Mouse (Mus musculus) CD8-positive naive resting alpha-beta T cell, adult 2 months (primary cell): Measurements from ENCODE around the gene Fndc3b.

Experiments used
- DNase-seq, 2 experiments: peaks; one replicate each; pipeline ENCODE4 v3.0.0; 2022; ENCODE audit warnings: low read depth in 2 of 2, low spot score in 2 of 2

Gene Fndc3b

DNA sequence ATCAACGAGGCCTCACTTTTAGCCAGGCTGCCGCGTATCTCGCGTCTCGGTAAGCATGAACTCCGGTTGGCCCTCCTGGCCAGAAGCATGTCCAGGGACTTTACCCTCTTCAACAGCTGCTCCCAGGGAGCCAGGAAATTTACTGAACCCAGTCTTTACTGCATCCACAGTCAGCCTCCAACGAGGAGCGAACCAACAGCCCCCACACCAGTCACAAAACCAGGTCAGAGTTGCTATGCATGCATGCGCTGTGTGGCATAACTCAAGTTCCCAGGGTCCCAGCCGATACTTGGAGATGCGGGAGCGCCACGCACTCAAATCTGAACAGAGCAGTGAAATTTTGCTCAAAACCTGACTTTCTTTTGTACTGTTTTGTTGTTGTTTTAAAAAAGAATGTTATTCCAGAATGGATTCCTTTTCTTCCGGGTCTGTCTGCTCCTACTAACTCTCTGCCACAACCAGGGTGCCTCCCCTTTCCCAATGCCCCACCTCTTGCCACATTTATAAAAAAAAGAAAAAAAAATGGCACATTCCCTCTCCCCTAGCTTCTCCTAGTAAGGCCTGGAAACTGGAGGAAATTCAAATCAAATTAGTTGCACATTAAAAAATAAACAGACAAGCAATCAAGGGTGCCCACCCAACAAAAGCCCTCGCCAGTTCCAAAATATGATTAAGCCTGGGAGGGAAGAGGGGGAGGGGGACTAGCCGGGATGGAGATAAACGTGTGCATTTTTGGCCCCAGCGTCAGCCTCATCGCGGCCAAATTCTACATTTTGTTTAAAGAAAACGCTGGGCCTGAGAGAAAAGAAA lies 1.8 kb downstream of the Fndc3b start:
- DNase-seq = no peak

DNA sequence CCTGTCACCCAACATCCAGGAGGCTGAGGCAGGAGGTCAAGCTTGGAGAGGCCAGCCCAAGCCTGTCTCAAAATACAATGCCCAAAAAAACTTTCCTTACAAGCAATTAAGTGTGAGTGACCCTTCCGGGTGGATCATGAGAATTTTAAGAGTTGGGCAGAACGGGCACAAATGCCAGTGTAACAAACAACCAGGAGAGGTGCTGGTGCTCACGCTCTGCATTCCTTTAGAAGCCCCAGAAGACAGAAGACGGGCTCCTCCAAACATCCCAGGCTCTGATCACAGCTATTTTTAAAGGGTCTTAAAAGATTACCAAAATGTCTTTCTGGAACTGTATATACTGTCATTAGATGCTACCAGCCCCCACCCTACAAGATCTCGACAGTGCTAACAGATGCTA lies 2.5 kb downstream of the Fndc3b start:
- no peak for DNase-seq

DNA sequence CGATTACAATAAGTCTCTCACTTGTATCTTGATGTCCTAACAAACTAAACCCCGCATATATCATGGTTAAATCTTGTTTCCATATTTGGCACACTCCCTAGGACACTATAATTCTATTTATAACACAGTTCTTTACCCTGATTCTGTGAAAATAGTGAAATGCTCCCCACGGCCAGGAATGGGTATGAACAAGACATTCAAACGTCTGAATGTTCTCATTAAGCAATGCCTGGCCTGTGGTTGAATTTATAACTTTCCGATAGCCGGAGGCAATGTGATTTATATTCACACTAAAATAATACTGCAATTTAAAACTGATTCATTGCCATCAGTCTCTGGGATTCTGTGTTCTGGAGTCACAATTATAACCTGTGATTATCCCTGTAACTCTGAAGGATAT lies 5.3 kb downstream of the Fndc3b start:
- no peak for DNase-seq

DNA sequence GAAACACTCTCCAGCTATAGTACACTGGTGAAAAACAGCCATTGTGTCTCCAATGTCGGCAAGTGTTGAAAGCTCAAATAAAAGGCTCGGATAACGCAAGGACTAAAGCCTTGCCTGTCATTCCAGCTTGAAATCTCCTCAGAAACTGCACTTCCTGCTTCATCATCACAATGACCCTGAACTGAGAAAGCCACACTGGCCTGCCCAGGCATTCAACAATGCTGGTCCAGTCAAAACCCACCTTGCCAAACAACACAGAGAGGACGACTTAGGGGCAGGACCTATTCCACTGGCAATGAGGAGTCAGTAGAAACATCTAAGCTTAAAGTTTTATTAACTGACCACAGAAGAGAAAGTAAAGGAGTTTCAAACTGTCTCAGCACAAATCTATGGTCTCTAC lies 6.1 kb downstream of the Fndc3b start:
- no peak for DNase-seq

DNA sequence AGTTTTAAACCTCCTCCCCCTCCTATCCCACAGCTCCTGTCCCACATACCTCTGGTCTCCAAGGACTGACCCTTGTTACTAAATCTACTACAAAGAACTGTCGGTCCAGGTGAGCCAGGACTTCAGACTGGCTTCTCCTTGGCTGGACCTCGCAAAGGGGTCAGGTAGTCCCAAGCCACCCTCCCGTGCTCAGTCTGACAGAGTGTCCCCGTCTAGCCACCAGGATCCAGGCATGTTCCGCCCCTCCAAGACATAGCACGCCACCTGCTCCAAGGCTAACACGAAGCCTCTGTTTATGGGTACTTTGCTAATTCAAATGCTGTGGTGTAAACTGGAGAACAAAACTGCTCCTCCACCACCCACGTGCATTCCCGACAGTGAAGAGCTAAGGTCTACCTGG lies 6.5 kb downstream of the Fndc3b start:
- DNase-seq = no peak

DNA sequence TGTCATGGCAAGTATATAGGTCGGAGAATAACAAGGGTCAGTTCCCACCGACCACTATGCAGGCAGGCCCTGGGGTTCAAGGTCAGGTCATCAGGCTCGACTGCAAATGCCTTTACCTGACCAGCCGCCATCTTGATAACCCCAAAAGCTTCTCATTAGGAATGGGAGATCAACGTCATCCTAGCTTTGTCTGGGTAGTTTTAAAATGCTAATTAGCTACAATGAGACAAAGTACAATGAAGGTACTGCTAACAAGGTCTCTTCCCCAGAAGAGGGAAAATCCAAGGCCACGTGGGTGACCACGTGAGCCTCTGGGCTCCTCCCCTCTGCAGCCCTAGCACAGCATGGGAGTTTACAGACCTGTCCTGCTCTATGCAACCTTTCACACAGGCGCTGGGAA lies 7.6 kb downstream of the Fndc3b start:
- DNase-seq = no peak

DNA sequence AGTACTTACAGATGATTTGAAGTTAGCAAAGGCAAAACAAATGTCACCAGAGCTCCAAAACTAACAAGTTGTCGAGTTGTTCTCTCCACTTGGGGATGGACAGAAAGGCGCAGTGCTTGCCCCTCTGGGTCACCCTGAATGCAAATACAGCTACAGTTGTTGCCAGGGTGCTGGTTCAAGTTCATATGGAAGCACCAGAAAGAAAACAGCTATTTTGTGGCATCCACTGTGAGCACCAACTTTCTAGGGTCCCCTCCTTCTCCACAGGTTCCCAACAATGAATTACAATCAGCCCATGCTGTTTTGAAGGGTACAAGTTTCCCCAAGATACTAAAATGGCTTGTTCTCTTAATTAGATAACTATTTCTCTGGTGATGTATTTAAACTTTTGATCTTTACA lies 8.0 kb downstream of the Fndc3b start:
- no peak for DNase-seq

DNA sequence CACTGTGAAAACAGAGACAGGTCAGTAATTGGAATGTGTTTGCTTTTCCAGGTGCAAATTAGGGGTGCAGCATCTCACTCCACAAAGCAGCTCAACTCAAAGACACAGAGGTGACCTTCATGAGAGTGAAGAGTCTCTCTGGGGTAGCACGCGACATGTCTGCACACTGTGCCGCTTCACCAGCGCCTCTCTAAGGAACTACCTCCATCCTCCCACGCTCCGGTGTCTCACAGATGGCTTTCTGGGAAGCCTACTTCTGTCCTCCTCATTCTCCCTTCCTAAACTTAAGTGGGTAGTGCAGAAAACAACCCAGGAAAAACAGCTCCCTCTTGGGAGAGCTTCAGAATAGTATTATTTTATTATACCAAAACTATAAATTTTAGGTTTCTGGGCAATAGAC lies 12.4 kb downstream of the Fndc3b start:
- DNase-seq = no peak

DNA sequence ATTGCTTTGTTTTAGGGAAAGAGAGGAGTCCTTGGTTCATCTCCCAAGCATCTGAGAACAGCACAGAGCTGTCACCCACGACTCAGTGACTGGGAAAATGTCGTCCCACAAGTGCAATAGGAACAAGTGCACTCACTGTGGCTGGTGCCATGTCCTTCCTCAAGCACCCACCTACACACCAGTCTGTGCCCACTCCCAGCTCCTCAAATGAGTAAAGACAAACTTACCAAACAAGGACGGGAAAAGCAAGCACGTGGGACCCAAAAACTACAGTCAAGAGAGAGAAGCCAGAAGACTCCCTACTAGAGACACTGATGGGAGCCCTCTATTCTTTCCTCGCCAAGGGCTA lies 14.7 kb downstream of the Fndc3b start:
- DNase-seq = no peak

DNA sequence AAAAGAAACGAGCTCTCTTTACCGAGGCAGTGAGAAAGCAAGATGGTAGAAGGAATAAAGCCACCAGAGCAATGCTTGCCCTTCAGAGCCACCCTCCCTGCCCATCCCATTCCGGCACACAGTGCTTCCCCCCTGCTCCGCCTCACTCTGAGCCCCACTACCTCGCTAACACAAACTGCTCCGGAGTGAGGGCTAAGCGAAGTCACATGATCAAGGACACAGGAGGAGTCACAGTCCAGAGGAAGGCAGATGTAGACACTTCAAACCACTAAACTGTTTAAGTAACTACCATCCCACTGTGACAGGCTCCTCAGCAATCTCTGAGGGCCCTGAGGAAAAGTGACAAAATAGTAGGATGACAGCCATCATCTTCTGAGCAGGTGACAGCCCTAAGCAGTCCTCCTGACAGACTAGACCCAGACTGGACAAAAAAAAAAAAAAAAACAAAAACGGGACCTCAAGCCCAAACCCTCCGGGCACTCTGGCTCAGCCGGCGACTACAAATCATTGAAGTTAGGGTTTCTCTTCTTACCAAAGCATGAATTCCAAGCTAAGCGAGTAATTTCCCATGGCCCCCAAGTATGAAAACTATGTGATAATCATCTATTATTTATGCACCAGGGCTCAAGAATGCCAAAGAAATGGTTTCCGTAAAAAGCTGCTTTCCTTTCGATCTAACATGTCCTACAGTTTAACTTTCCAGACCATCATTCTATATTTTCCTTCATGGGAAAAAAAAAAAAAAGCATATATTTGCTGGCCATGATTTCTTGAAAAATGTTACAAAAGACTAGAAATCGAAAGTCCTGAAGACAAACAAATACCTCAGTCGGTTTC lies 15.3 kb downstream of the Fndc3b start:
- DNase-seq = no peak

DNA sequence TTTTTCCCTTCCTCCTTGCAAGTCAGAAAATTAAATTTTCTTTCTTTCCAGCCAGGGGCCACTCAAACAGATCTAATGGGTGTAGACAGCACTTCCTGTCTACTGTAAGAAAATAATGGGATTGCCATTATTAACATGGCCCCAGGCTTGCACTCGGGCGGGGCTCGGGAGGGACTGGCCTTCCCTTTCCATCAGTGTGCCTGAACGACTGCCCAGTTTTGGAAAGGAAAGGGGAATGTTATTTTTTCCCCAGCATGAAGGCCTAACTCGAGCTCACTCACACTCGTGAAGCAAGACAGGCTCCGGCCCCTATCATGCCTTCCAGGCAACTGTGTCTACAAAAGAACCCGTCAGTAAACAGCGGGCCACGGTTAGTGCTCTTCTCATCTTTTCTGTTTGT lies 16.5 kb downstream of the Fndc3b start:
- DNase-seq = no peak

DNA sequence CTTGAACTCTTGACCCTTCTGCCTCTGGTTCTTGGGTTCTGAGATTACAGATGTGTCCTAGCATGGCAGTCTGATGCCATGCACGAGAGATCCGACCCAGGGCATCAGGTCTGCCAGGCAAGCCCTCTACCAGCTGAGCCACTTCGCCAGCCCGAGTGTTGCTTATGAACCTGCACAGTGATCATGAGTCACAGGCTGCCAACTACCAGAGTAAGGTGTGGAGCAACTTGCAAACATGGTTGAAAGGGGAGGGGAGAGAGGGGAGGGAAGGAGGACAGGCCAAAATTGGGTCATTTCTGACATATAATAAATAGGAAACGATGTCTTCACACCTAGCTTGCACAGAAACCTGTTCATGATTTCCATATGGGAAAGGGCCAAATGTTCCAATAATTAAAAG lies 17.0 kb downstream of the Fndc3b start:
- no peak for DNase-seq

DNA sequence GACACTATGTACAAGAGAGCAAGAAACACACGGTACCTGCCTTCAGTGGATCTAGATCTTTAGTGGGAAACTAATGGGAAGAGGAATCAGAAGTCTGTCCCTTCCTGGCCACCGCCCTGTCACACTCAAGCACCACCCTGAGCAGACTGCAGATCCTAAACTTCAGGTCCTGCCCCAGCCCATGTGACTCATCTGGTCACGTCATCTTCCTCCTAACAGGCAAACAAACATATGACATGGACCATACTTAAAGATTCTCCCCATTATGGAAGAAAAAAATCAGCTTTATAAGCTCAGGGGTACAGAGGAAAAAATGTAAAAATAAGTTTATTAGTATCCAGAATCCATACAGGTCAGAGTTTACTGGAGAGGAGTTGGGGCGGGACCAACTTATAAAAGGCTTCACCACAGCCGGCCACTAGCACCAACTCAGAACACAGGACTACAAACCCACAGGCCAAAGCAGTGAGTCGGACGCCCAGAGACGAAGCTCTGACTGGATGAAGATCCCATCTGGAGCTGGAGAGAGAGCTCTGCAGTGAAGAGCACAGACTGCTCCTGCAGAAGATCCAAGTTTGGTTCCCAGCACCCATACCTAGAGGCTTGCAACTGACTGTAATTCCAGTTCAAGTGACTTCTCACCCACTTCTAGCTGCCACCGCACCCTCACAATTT lies 19.5 kb downstream of the Fndc3b start:
- no peak for DNase-seq

DNA sequence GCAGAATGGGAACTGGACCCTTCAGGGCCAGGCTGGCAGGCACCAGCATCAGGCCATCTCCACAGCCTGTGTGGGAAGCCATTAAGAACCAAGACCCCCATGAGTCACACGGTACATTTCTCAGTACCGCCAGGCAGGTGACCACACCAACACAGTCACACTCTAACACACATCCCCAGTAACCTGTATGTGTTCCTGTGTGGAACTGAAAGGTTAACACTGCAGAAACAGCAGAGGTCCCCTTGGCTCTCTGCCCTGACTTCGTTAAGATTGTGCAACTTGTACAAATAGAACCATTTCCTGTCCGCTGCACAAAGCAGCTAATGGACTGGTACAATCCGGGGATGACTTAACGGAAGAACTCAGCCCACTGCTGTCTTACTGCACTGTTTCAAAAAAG lies 21.1 kb downstream of the Fndc3b start:
- DNase-seq = no peak

DNA sequence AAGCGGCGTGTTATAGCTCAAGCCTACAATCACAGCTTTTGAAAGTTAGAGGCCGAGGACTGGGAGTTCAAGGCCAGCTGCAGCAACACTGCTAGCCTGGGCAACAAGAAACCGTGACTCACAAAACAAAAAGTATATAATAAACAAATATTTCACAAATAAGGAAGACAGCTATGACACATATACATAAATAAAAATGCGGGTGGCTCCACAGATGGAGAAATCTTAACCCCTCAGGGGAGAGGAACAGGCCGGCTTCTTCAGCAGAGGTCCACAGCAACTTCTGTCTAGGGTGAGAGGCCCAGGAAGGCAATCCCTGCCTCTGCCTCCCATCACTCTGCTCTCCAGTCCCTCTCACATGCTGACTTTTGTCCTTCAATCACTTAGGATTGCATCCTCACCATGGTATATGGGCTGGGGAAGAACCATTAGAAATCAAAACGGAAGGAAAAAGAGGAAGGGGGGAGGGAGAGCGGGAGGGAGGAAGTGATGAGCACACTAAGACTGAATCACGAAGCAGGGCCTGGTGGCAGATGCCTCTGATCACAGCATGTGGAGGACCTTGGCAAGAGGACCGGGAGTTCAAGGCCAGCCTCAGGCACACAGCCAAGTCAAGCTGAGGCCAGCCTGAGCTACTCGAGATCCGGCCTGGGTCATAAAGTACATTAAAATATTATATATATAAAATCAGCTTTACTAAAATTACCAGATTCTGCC lies 21.8 kb downstream of the Fndc3b start:
- no peak for DNase-seq

DNA sequence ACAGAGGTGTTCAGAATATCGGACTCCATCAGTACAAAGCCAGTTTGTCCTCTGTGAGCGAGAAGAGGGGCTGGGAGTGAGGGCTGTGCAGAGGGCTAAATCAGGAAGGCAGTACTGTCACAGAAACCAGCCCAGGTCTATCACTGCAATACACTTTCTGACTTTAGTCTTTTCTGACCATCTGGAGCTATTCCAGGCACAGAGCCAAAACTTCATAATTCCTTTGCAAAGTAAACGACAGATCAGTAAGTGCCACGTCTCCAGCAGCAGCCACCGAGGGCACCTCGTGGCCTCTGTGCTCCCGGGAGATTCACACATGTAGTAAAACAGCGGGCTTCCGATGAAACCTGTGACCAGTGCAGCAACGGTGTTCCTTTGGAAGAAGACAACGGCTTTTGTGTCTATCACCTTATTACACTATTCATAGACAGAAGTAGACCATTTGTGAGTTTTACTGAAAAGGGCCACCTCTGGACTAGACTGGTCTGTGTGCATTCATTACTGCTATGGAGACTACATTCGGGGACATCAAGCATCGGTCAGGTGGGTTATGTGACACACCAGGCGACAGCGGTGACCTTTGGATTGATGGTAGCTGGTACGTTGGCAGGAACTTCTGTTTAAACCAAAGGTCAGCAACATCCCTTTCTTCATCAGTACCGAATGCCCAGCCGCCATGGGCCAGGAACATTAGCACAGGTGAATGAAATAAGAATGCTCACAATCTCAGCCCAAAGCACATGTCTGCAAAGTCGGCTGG lies 24.2 kb downstream of the Fndc3b start:
- no peak for DNase-seq

DNA sequence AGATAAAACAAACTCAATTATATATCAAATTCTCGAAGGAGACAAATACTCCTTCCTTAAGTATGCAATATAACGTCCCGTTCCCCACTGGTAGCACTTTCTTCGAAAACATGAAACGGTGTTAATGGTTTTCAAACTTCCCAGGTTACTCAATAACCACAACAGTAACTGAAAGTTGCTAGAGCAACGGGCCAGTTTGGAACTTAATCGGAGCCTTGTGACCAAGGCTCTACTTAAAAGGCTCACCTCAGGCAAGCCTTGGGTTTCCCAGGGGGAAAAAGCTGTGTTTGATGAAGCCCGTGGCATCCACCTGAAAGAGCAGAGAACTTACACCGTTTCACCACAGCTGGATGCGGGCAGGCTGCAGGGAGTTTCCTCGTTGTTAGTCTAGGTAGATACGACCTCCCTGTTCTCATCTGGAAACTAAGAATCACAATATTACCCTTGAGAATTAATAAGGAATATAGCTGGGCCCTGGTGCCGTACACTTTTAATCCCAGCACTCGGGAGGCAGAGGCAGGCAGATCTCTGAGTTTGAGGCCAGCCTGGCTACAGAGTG lies 25.4 kb downstream of the Fndc3b start:
- no peak for DNase-seq

DNA sequence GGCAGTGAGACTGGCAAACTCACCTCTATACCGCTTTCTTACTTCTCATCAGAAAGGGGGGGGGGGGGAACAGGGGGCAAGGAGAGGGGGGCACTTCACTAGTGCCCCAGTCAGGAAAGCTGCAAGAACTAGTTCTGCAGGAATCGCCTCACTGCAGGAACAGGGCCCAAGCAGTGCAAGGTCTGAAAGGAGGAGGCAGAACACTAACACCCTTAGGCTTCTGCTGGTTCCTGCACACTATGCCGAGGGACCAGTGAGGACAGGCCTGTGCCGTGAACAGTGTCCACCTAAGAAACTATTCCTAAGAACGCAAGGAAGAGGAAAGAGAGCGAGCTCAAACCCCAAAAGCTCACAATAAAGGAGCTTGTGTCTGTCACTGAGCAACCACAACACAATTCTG lies 26.0 kb downstream of the Fndc3b start:
- DNase-seq = no peak

DNA sequence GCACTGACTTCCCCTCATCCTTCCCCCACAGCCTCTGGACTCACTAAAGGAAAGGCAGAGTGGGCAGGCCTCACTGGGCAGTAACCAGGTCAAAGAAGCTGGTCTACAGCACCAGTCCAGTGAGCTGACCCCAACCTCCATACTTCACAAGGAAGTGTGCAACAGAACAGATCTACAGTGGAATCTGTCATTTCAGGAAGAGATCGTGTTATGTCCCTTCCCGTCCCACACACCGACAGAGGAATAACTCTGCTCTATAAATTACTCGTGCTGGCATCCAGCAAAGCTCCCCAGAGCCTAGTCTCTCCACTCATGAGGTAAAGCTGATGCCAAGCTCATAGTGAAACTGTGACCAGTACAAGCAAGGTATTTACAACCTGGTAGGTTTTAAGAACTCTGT lies 27.7 kb downstream of the Fndc3b start:
- DNase-seq = no peak

DNA sequence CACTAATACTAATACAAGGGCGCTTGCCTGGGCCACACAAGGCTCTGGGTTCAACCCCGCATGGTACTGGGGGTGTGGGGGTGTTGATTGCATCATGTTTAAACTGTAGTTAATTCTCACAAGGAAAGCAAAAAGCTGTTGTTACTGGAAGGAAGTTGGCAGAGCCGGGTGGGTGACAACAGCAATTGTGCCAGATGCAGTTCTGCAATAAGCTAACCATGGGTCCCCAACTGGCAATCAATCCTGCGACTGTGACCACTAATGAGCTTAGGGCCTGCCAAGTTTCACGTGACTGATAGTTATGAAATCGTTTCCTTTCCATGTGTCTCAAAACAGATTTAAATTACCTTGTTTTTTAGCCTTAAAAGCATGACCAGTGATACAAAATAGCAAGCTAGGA lies 33.5 kb downstream of the Fndc3b start:
- no peak for DNase-seq
